Mouse (Mus musculus) myocyte (in vitro differentiated cells): Measurements from ENCODE around the gene Twf2.

ENCODE experiments used
- E2F4 ChIP-seq: IDR thresholded peaks from one replicate; pipeline ENCODE4 v1.6.1; 2011; ENCODE audit warnings: mild to moderate bottlenecking, control low read depth, moderate library complexity; ENCODE audit not compliant: insufficient read depth
- MAX ChIP-seq: IDR thresholded peaks from one replicate; pipeline ENCODE4 v1.6.1; 2011; ENCODE audit warnings: low read depth, mild to moderate bottlenecking, control low read depth
- MYOD1 ChIP-seq, 3 experiments: IDR thresholded peaks; one replicate each; pipeline ENCODE4 v1.6.1; 2011; ENCODE audit warnings: control low read depth in 2 of 3, low read depth in 2 of 3, mild to moderate bottlenecking in 2 of 3, moderate library complexity in 1 of 3; ENCODE audit not compliant: insufficient read length in 2 of 3, control insufficient read depth in 1 of 3
- MYOG ChIP-seq, 3 experiments: IDR thresholded peaks; one replicate each; pipeline ENCODE4 v1.6.1; 2011; ENCODE audit warnings: control low read depth in 2 of 3, low read depth in 2 of 3, mild to moderate bottlenecking in 2 of 3; ENCODE audit not compliant: insufficient read length in 2 of 3, control insufficient read depth in 1 of 3, insufficient read depth in 1 of 3
- POLR2A ChIP-seq: IDR thresholded peaks from one replicate; pipeline ENCODE4 v1.6.1; 2011; ENCODE audit warnings: low read depth, mild to moderate bottlenecking, control low read depth, moderate library complexity; ENCODE audit not compliant: insufficient read length
- POLR2AphosphoS2 ChIP-seq: IDR thresholded peaks from one replicate; pipeline ENCODE4 v1.6.1; 2011; ENCODE audit warnings: low read depth, control low read depth; ENCODE audit not compliant: insufficient read length
- TCF12 ChIP-seq: IDR thresholded peaks from one replicate; pipeline ENCODE4 v1.6.1; 2011; ENCODE audit warnings: mild to moderate bottlenecking, control low read depth; ENCODE audit not compliant: poor library complexity, insufficient read depth, severe bottlenecking
- TCF3 ChIP-seq: IDR thresholded peaks from one replicate; pipeline ENCODE4 v1.6.1; 2011; ENCODE audit warnings: low read depth, control low read depth; ENCODE audit not compliant: insufficient read length
- USF1 ChIP-seq: IDR thresholded peaks from one replicate; pipeline ENCODE4 v1.6.1; 2011; ENCODE audit warnings: low read depth, mild to moderate bottlenecking, control low read depth, moderate library complexity

- TF ChIP-seq E2F4 (no peak), USF1 (no peak), POLR2A (no peak), POLR2AphosphoS2 (no peak), MYOG (IDR thresholded peaks at IDR 0.05; ENCODE audit: control insufficient read depth in 1 of 3, insufficient read depth in 1 of 3, insufficient read length in 2 of 3, low read depth in 2 of 3) (no peak), TCF12 (no peak), MYOD1 (IDR thresholded peaks at IDR 0.05; ENCODE audit: control insufficient read depth in 1 of 3, insufficient read length in 2 of 3, low read depth in 2 of 3) (no peak), MAX (no peak), TCF3 (no peak)
Measured at GRCm38 (mm10) chr9:106197081-106197713, 5.7 kb upstream of the Twf2 start.
